Mouse (Mus musculus): ENCODE results near the gene Josd2. TPM values are rescaled to one million over a fixed set of nuclear protein-coding genes. Genes with fewer than 3 reads are reported as not detected.

Gene Josd2
- polyA plus RNA-seq, 1 experiment, result 233 TPM

GRCm38 (mm10) chr7:44435796-44436195, 32.0 kb upstream of the Josd2 start:
- no peak for TF ChIP-seq MYOD1 (IDR thresholded peaks at IDR 0.05; ENCODE audit: control insufficient read depth in 1 of 3, insufficient read length in 2 of 3, low read depth in 2 of 3)
- no peak for TF ChIP-seq MAX (IDR thresholded peaks at IDR 0.05; ENCODE audit: low read depth)
- no peak for TF ChIP-seq TCF12 (IDR thresholded peaks at IDR 0.05; ENCODE audit: insufficient read depth, poor library complexity, severe bottlenecking)
- TF ChIP-seq E2F4 (IDR thresholded peaks at IDR 0.05; ENCODE audit: insufficient read depth), result no peak
- TF ChIP-seq POLR2AphosphoS2 (IDR thresholded peaks at IDR 0.05; ENCODE audit: insufficient read length, low read depth), result no peak
- TF ChIP-seq USF1 (IDR thresholded peaks at IDR 0.05; ENCODE audit: low read depth), result no peak
- no peak for TF ChIP-seq POLR2A (IDR thresholded peaks at IDR 0.05; ENCODE audit: insufficient read length, low read depth)
- TF ChIP-seq CEBPB (IDR thresholded peaks at IDR 0.05; ENCODE audit: insufficient read depth, poor library complexity, severe bottlenecking), result no peak
- no peaks in the 10 kb centered on the region for H3K36me3 ChIP-seq (ENCODE audit: control insufficient read depth, insufficient read depth)
- peaks cover 51% of the 10 kb centered on the region for H3K27me3 ChIP-seq (ENCODE audit: control insufficient read depth, insufficient read depth, insufficient read length)
- no peak overlapping the region for H3ac ChIP-seq (ENCODE audit: control insufficient read depth, insufficient read length)
- no peak overlapping the region for H3K4me2 ChIP-seq (ENCODE audit: low read depth)
- H3K79me2 ChIP-seq (ENCODE audit: control insufficient read depth, insufficient read depth), result no peaks in the 10 kb centered on the region
- H3K4me3 ChIP-seq, result no peak overlapping the region

GRCm38 (mm10) chr7:44436267-44436666, 31.5 kb upstream of the Josd2 start:
- Histone ChIP-seq H3K27me3 (ENCODE audit: control insufficient read depth, insufficient read depth, insufficient read length) (peaks cover 48% of the 10 kb centered on the region), H3K4me2 (ENCODE audit: low read depth) (no peak overlapping the region), H3ac (ENCODE audit: control insufficient read depth, insufficient read length) (no peak overlapping the region), H3K79me2 (ENCODE audit: control insufficient read depth, insufficient read depth) (no peaks in the 10 kb centered on the region), H3K36me3 (ENCODE audit: control insufficient read depth, insufficient read depth) (no peaks in the 10 kb centered on the region), H3K4me3 (no peak overlapping the region)
- TF ChIP-seq USF1 (IDR thresholded peaks at IDR 0.05; ENCODE audit: low read depth), result no peak
- no peak for TF ChIP-seq POLR2A (IDR thresholded peaks at IDR 0.05; ENCODE audit: insufficient read length, low read depth)
- no peak for TF ChIP-seq CEBPB (IDR thresholded peaks at IDR 0.05; ENCODE audit: insufficient read depth, poor library complexity, severe bottlenecking)
- no peak for TF ChIP-seq E2F4 (IDR thresholded peaks at IDR 0.05; ENCODE audit: insufficient read depth)
- TF ChIP-seq MAX (IDR thresholded peaks at IDR 0.05; ENCODE audit: low read depth), result no peak
- TF ChIP-seq REST (IDR thresholded peaks at IDR 0.05; ENCODE audit: insufficient read depth, insufficient read length), result no peak
- no peak for TF ChIP-seq POLR2AphosphoS2 (IDR thresholded peaks at IDR 0.05; ENCODE audit: insufficient read length, low read depth)
- TF ChIP-seq TCF12 (IDR thresholded peaks at IDR 0.05; ENCODE audit: insufficient read depth, poor library complexity, severe bottlenecking), result no peak
- no peak for TF ChIP-seq MYOG (IDR thresholded peaks at IDR 0.05; ENCODE audit: control insufficient read depth in 1 of 3, insufficient read depth in 1 of 3, insufficient read length in 2 of 3, low read depth in 2 of 3)
- no peak for TF ChIP-seq MYOD1 (IDR thresholded peaks at IDR 0.05; ENCODE audit: control insufficient read depth in 1 of 3, insufficient read length in 2 of 3, low read depth in 2 of 3)
- TF ChIP-seq SRF (IDR thresholded peaks at IDR 0.05; ENCODE audit: control insufficient read depth, insufficient read length, low read depth), result no peak

GRCm38 (mm10) chr7:44437188-44437587, 30.6 kb upstream of the Josd2 start:
- no peaks in the 10 kb centered on the region for H3K36me3 ChIP-seq (ENCODE audit: control insufficient read depth, insufficient read depth)
- no peak overlapping the region for H3ac ChIP-seq (ENCODE audit: control insufficient read depth, insufficient read length)
- no peak overlapping the region for H3K4me3 ChIP-seq
- no peaks in the 10 kb centered on the region for H3K79me2 ChIP-seq (ENCODE audit: control insufficient read depth, insufficient read depth)
- H3K27me3 ChIP-seq (ENCODE audit: control insufficient read depth, insufficient read depth, insufficient read length), result peaks cover 49% of the 10 kb centered on the region
- TF ChIP-seq SRF (IDR thresholded peaks at IDR 0.05; ENCODE audit: control insufficient read depth, insufficient read length, low read depth) (no peak), E2F4 (IDR thresholded peaks at IDR 0.05; ENCODE audit: insufficient read depth) (no peak), USF1 (IDR thresholded peaks at IDR 0.05; ENCODE audit: low read depth) (no peak), CEBPB (IDR thresholded peaks at IDR 0.05; ENCODE audit: insufficient read depth, poor library complexity, severe bottlenecking) (no peak), MAX (IDR thresholded peaks at IDR 0.05; ENCODE audit: low read depth) (no peak), TCF12 (IDR thresholded peaks at IDR 0.05; ENCODE audit: insufficient read depth, poor library complexity, severe bottlenecking) (no peak), MYOD1 (IDR thresholded peaks at IDR 0.05; ENCODE audit: control insufficient read depth in 1 of 3, insufficient read length in 2 of 3, low read depth in 2 of 3) (no peak), MYOG (IDR thresholded peaks at IDR 0.05; ENCODE audit: control insufficient read depth in 1 of 3, insufficient read depth in 1 of 3, insufficient read length in 2 of 3, low read depth in 2 of 3) (no peak), REST (IDR thresholded peaks at IDR 0.05; ENCODE audit: insufficient read depth, insufficient read length) (no peak), POLR2AphosphoS2 (IDR thresholded peaks at IDR 0.05; ENCODE audit: insufficient read length, low read depth) (no peak), TCF3 (IDR thresholded peaks at IDR 0.05; ENCODE audit: insufficient read length, low read depth) (no peak)
- H3K4me2 ChIP-seq (ENCODE audit: low read depth), result no peak overlapping the region

GRCm38 (mm10) chr7:44437933-44438332, 29.8 kb upstream of the Josd2 start:
- TF ChIP-seq SRF (IDR thresholded peaks at IDR 0.05; ENCODE audit: control insufficient read depth, insufficient read length, low read depth), result no peak
- TF ChIP-seq CEBPB (IDR thresholded peaks at IDR 0.05; ENCODE audit: insufficient read depth, poor library complexity, severe bottlenecking), result no peak
- TF ChIP-seq TCF3 (IDR thresholded peaks at IDR 0.05; ENCODE audit: insufficient read length, low read depth), result no peak
- no peak for TF ChIP-seq E2F4 (IDR thresholded peaks at IDR 0.05; ENCODE audit: insufficient read depth)
- peaks cover 56% of the 10 kb centered on the region for H3K27me3 ChIP-seq (ENCODE audit: control insufficient read depth, insufficient read depth, insufficient read length)

GRCm38 (mm10) chr7:44439696-44440095, 28.1 kb upstream of the Josd2 start:
- Histone ChIP-seq H3K27me3 (ENCODE audit: control insufficient read depth, insufficient read depth, insufficient read length) (peaks cover 72% of the 10 kb centered on the region), H3K79me2 (ENCODE audit: control insufficient read depth, insufficient read depth) (no peaks in the 10 kb centered on the region), H3K4me3 (no peak overlapping the region), H3ac (ENCODE audit: control insufficient read depth, insufficient read length) (no peak overlapping the region), H3K36me3 (ENCODE audit: control insufficient read depth, insufficient read depth) (no peaks in the 10 kb centered on the region), H3K4me2 (ENCODE audit: low read depth) (no peak overlapping the region)
- TF ChIP-seq TCF3 (IDR thresholded peaks at IDR 0.05; ENCODE audit: insufficient read length, low read depth) (no peak), MAX (IDR thresholded peaks at IDR 0.05; ENCODE audit: low read depth) (no peak), POLR2AphosphoS2 (IDR thresholded peaks at IDR 0.05; ENCODE audit: insufficient read length, low read depth) (no peak), REST (IDR thresholded peaks at IDR 0.05; ENCODE audit: insufficient read depth, insufficient read length) (no peak), USF1 (IDR thresholded peaks at IDR 0.05; ENCODE audit: low read depth) (no peak), E2F4 (IDR thresholded peaks at IDR 0.05; ENCODE audit: insufficient read depth) (no peak), MYOG (IDR thresholded peaks at IDR 0.05; ENCODE audit: control insufficient read depth in 1 of 3, insufficient read depth in 1 of 3, insufficient read length in 2 of 3, low read depth in 2 of 3) (no peak), SRF (IDR thresholded peaks at IDR 0.05; ENCODE audit: control insufficient read depth, insufficient read length, low read depth) (no peak), CEBPB (IDR thresholded peaks at IDR 0.05; ENCODE audit: insufficient read depth, poor library complexity, severe bottlenecking) (no peak), POLR2A (IDR thresholded peaks at IDR 0.05; ENCODE audit: insufficient read length, low read depth) (no peak), TCF12 (IDR thresholded peaks at IDR 0.05; ENCODE audit: insufficient read depth, poor library complexity, severe bottlenecking) (no peak), MYOD1 (IDR thresholded peaks at IDR 0.05; ENCODE audit: control insufficient read depth in 1 of 3, insufficient read length in 2 of 3, low read depth in 2 of 3) (no peak)

More at GRCm38 (mm10) chr7:44437933-44438332, 29.8 kb upstream of the Josd2 start:
- no peak overlapping the region for H3ac ChIP-seq (ENCODE audit: control insufficient read depth, insufficient read length)
- H3K4me2 ChIP-seq (ENCODE audit: low read depth), result no peak overlapping the region
- no peaks in the 10 kb centered on the region for H3K79me2 ChIP-seq (ENCODE audit: control insufficient read depth, insufficient read depth)
- no peaks in the 10 kb centered on the region for H3K36me3 ChIP-seq (ENCODE audit: control insufficient read depth, insufficient read depth)
- no peak overlapping the region for H3K4me3 ChIP-seq

All from myocyte (in vitro differentiated cells).